ENCODE assay signal across 7 mouse cellular contexts in the genomic region with DNA sequence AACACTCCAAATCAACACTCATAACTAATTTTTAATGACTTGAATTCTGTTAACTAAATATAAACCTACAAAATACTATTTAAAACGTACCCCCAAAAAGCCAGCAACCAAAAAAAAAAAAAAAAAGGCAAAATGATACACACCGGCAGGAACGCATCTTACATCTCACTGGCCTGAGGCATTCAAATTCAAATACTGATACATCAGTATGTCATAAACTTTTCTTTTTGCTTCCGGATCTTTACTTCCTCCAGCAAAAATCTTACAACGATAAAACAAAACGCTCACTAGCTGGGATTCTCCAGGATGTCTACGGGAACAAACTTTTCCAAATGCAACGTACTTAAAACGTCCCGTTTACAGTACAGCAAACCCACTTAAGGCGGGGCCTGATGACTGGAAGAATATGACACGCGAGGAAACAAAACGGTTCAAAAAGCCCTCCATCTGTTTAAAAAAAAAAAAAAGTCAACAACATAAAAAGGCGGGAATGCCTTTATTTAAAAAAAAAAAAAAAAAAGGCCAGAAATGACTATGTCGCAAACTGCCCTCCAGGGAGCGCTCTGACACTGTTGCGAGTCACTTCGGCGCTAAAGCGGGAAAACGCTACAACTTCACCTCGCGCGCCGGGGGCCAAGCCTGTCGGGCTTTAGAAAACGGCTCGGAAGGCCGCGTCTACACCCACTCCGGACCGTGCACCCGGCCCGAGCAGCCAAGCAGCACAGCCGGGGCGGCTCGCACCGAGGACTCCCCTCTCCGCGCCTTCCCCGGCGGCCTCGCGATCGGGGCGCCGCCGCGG. TPM values are rescaled to one million over a fixed set of nuclear protein-coding genes. Genes with fewer than 3 reads are reported as not detected.
DNase-seq lines count a peak whose midpoint lies in the region; ATAC-seq and TF ChIP-seq lines count a peak whose summit lies in the region.

No protein-coding gene starts in this region.

- peak overlapping the region; percentile 95 for H3K9ac ChIP-seq in intestine, postnatal 0 days (ENCODE audit: low read depth, low read length)
- peak overlapping the region; percentile 100 for H3K9ac ChIP-seq in limb, embryonic 14.5 days (ENCODE audit: low read depth, low read length, severe bottlenecking)
- H3K9ac ChIP-seq in midbrain, embryonic 16.5 days (ENCODE audit: low read depth, low read length): peak overlapping the region; percentile 95

- peak overlapping the region; percentile 80 for H3K4me2 ChIP-seq in intestine, postnatal 0 days (replicated peaks; ENCODE audit: low read depth)
- H3K4me2 ChIP-seq in limb, embryonic 14.5 days (replicated peaks; ENCODE audit: low read depth, low read length, severe bottlenecking): peak overlapping the region; percentile 59
- peak overlapping the region; percentile 62 for H3K4me2 ChIP-seq in midbrain, embryonic 16.5 days (ENCODE audit: low read length)

- peak; percentile 90 for TF ChIP-seq CTCF in intestine, postnatal 0 days (IDR thresholded peaks at IDR 0.05; ENCODE audit: low read depth)

- peak; percentile 78; the same call in 1 of the 2 replicates for TF ChIP-seq POLR2A in limb, embryonic 14.5 days (IDR thresholded peaks at IDR 0.05; ENCODE audit: borderline replicate concordance, extremely low read depth, insufficient read depth, insufficient read length)

- no peaks in the 10 kb centered on the region for H3K27me3 ChIP-seq in intestine, postnatal 0 days (replicated peaks; ENCODE audit: control insufficient read depth, insufficient read depth, low read length)
- no peaks in the 10 kb centered on the region for H3K27me3 ChIP-seq in limb, embryonic 14.5 days (ENCODE audit: control insufficient read depth, insufficient read depth, low read length)
- H3K27me3 ChIP-seq in midbrain, embryonic 16.5 days (ENCODE audit: control insufficient read depth, insufficient read depth, low read depth, low read length): no peaks in the 10 kb centered on the region

- under 1% methylated on average over 47 of the region's 50 CpGs for WGBS in intestine, postnatal 0 days
- WGBS in limb, embryonic 14.5 days: under 1% methylated on average over 34 of the region's 50 CpGs
- 1% methylated on average over 38 of the region's 50 CpGs for WGBS in midbrain, embryonic 16.5 days

- no peaks in the 10 kb centered on the region for H3K9me3 ChIP-seq in intestine, postnatal 0 days (ENCODE audit: control insufficient read depth)
- no peaks in the 10 kb centered on the region for H3K9me3 ChIP-seq in limb, embryonic 14.5 days (ENCODE audit: control insufficient read depth, low read length)
- no peaks in the 10 kb centered on the region for H3K9me3 ChIP-seq in midbrain, embryonic 16.5 days (replicated peaks; ENCODE audit: control insufficient read depth, low read length, poor library complexity, severe bottlenecking)

- no peaks in the 10 kb centered on the region for H3K4me1 ChIP-seq in intestine, postnatal 0 days (replicated peaks; ENCODE audit: control insufficient read depth, insufficient read depth, low read length)
- H3K4me1 ChIP-seq in limb, embryonic 14.5 days (ENCODE audit: control insufficient read depth, insufficient read depth, low read length): peaks cover 18% of the 10 kb centered on the region
- peaks cover 22% of the 10 kb centered on the region for H3K4me1 ChIP-seq in midbrain, embryonic 16.5 days (ENCODE audit: control insufficient read depth, insufficient read depth, low read length)

- peak overlapping the region; percentile 82 for H3K4me3 ChIP-seq in intestine, postnatal 0 days (ENCODE audit: low read depth, low read length)
- peak overlapping the region; percentile 97 for H3K4me3 ChIP-seq in limb, embryonic 14.5 days (replicated peaks; ENCODE audit: low read length)
- H3K4me3 ChIP-seq in midbrain, embryonic 16.5 days (ENCODE audit: low read depth, low read length): peak overlapping the region; percentile 96

- no peaks in the 10 kb centered on the region for H3K36me3 ChIP-seq in intestine, postnatal 0 days (ENCODE audit: control insufficient read depth, insufficient read depth)
- peaks cover 6% of the 10 kb centered on the region for H3K36me3 ChIP-seq in limb, embryonic 14.5 days (ENCODE audit: control insufficient read depth, insufficient read depth, low read length)
- no peaks in the 10 kb centered on the region for H3K36me3 ChIP-seq in midbrain, embryonic 16.5 days (ENCODE audit: control insufficient read depth, insufficient read depth, low read length)

- ATAC-seq in intestine, postnatal 0 days: peak; percentile 52
- peak; percentile 24 for ATAC-seq in limb, embryonic 14.5 days (ENCODE audit: low FRiP score, low read depth)
- ATAC-seq in midbrain, embryonic 16.5 days: peak; percentile 55

- peak overlapping the region; percentile 97 for H3K27ac ChIP-seq in intestine, postnatal 0 days (ENCODE audit: low read depth, low read length)
- H3K27ac ChIP-seq in limb, embryonic 14.5 days (replicated peaks; ENCODE audit: low read depth, low read length): peak overlapping the region; percentile 100
- peak overlapping the region; percentile 99 for H3K27ac ChIP-seq in midbrain, embryonic 16.5 days (ENCODE audit: low read length)

- DNase-seq in adrenal gland, postnatal 10 days: peak; percentile 90
- DNase-seq in embryo, embryonic 11.5 days (ENCODE audit: low read depth, low spot score): peak; percentile 84
- peak; percentile 80 to 90 for DNase-seq in gastrocnemius, postnatal 4 days (ENCODE audit: low spot score in 2 of 2)
- DNase-seq in limb, embryonic 14.5 days (ENCODE audit: low spot score): peak; percentile 97
- peak; percentile 86 to 93 for DNase-seq in spleen, postnatal 10 days (ENCODE audit: low spot score in 2 of 2)

RNA-seq across cellular contexts. Expression of a gene that starts 10.8 kb away (rescaled TPM):
- 100 to 1,000 TPM; 116 to 140 TPM for total RNA-seq in adrenal gland, postnatal 10 days (2021)
- total RNA-seq in gastrocnemius, postnatal 4 days (2021): 100 to 1,000 TPM; 170 to 177 TPM
- 57.7 and 59.7 TPM in 2 replicates for polyA plus RNA-seq in intestine, postnatal 0 days (2015; fragmentation: Nextera tagmentation; extraction: Ambion mirVana)
- polyA plus RNA-seq in limb, embryonic 14.5 days (2012; rRNA removed): 285 and 340 TPM in 2 replicates
- 239 and 276 TPM in 2 replicates for polyA plus RNA-seq in limb, embryonic 14.5 days (2014; fragmentation: Nextera tagmentation; extraction: Ambion mirVana)
- polyA plus RNA-seq in midbrain, embryonic 16.5 days (2015; fragmentation: Nextera tagmentation; extraction: Ambion mirVana): 82.8 and 100 TPM in 2 replicates

RNA-seq across cellular contexts. Expression of a gene that starts 46.5 kb away (rescaled TPM):
- total RNA-seq in adrenal gland, postnatal 10 days (2021): 100 to 1,000 TPM; 725 to 758 TPM
- total RNA-seq in gastrocnemius, postnatal 4 days (2021): 100 to 1,000 TPM; 743 to 774 TPM
- polyA plus RNA-seq in intestine, postnatal 0 days (2015; fragmentation: Nextera tagmentation; extraction: Ambion mirVana): 1,127 and 1,178 TPM in 2 replicates
- polyA plus RNA-seq in limb, embryonic 14.5 days (2012; rRNA removed): 420 and 469 TPM in 2 replicates
- polyA plus RNA-seq in limb, embryonic 14.5 days (2014; fragmentation: Nextera tagmentation; extraction: Ambion mirVana): 458 and 481 TPM in 2 replicates
- polyA plus RNA-seq in midbrain, embryonic 16.5 days (2015; fragmentation: Nextera tagmentation; extraction: Ambion mirVana): 523 and 571 TPM in 2 replicates

Comparison
In these comparisons a context has a peak if more than half of its experiments do, and no peak if none do; other contexts are left out.
1. Peak in every context shown above with its lines: DNase-seq, ATAC-seq, H3K4me3 ChIP-seq and H3K27ac ChIP-seq.